Mouse (Mus musculus) liver, embryonic 12.5 days (tissue): ENCODE measurements around the gene Ankrd9. TPM values are rescaled to one million over a fixed set of nuclear protein-coding genes. Genes with fewer than 3 reads are reported as not detected.
A peak's percentile ranks its signal among the peaks of the same experiment; 100 is the strongest.

Experiments
- ATAC-seq: fragments of 200-750 bp; cut with Nextera tagmentation; 2 replicates; pipeline ENCODE4 v1.8.0; 2017; ENCODE audit warnings: moderate number of reproducible peaks, mild to moderate bottlenecking, moderate library complexity
- H3K27ac ChIP-seq: fragments of 300-500 bp; sonication (generic); 2 replicates; pipeline ENCODE4 v1.5.1; 2016; ENCODE audit warnings: mild to moderate bottlenecking
- H3K27me3 ChIP-seq: fragments of 300-500 bp; sonication (generic); replicated peaks from 2 replicates; pipeline ENCODE4 v1.6.1; 2016; ENCODE audit warnings: mild to moderate bottlenecking, moderate library complexity
- H3K36me3 ChIP-seq: fragments of 300-500 bp; sonication (generic); 2 replicates; pipeline ENCODE4 v1.6.1; 2016; ENCODE audit warnings: mild to moderate bottlenecking, moderate library complexity
- H3K4me1 ChIP-seq: fragments of 300-500 bp; sonication (generic); 2 replicates; pipeline ENCODE4 v1.6.1; 2016
- H3K4me2 ChIP-seq: fragments of 300-500 bp; sonication (generic); 2 replicates; pipeline ENCODE4 v1.6.1; 2016; ENCODE audit warnings: mild to moderate bottlenecking, moderate library complexity
- H3K4me3 ChIP-seq: fragments of 300-500 bp; sonication (generic); 2 replicates; pipeline ENCODE4 v1.5.1; 2016; ENCODE audit warnings: mild to moderate bottlenecking, moderate library complexity
- H3K9ac ChIP-seq: fragments of 300-500 bp; sonication (generic); 2 replicates; pipeline ENCODE4 v1.6.1; 2016; ENCODE audit warnings: mild to moderate bottlenecking, moderate library complexity
- H3K9me3 ChIP-seq: fragments of 300-500 bp; sonication (generic); replicated peaks from 2 replicates; pipeline ENCODE4 v1.6.1; 2016; ENCODE audit warnings: mild to moderate bottlenecking, moderate library complexity
- WGBS: fragments of 180-500 bp; shearing (Covaris S2); methylation state at CpG from one replicate; pipeline ENCODE4 v1.1.7; 2016; ENCODE audit not compliant: insufficient replicate concordance; 5-methylcytosine and 5-hydroxymethylcytosine counted together
- polyA plus RNA-seq: library from polyadenylated mRNA; unstranded; fragments of >200 nt; fragmentation: Nextera tagmentation; extraction: Ambion mirVana; gene quantifications from 2 replicates; pipeline ENCODE4 v1.2.1, GENCODE M21; 2016

The Ankrd9 gene
- polyA plus RNA-seq, 1 experiment from 2014 or later = 62.2 TPM

DNA sequence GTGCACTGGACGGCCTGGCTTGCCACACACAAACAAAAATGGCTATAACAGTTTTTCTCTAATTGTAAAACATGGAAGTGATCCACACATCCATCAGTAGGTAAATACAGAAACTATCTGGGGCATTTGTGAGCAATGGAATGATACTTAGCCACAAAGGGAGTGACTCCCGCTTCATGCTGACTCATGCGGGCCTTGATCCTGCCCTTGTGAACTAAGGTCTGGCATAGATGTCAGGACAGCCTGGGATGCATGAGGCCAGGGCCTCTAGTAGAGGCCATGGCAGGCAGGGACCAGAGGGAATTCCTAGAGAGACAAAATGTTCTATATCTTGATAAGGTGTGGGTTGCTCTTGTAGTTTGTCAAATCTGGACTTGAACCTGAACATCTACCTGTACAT, 25.4 kb downstream of the Ankrd9 start:
- Histone ChIP-seq H3K9me3 (no peaks in the 10 kb centered on the region), H3K4me2 (peak overlapping the region; percentile 15), H3K4me1 (peaks cover 38% of the 10 kb centered on the region), H3K27me3 (no peaks in the 10 kb centered on the region), H3K27ac (peak overlapping the region; percentile 78), H3K9ac (0 out of 2 replicates have a peak overlapping the region, but pooled peaks have one; percentile 37), H3K36me3 (peaks cover 34% of the 10 kb centered on the region), H3K4me3 (no peak overlapping the region)
- WGBS = 73% methylated on average over 3 of the region's 3 CpGs
- ATAC-seq = peak; percentile 81

DNA sequence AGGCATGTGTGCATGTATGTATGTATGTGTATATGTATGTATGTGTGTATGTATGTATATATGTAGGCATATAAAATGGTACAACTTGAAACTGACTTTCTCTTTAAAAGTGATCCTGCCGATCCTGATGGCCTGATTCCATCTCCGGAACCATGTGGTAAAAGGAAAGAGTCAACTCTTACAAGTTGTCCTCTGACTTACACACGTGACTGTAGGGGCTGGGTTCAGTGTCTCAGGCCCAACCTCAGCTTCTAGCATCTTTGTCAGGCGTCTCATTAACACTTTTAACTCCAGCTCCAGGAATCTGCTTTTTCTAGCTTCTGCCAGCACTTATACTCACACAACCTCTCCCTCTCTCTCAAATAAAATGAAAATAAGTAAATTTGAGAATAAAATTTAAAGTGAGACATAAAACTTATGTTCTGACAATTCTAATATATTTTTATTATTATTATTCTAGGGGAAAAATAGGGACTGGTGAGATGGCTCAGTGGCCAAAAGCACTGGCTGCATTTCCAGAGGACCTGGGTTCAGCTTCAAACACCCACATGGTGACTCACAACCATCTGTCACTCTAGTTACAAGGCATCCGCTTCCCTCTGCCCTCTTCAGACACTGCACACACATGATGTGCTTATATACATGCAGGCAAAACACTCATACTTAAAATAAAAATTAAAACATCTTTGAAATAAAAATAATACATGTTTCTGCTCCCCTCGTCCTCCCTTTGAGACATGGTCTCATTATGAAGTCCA, 26.0 kb downstream of the Ankrd9 start:
- H3K27ac ChIP-seq = peak overlapping the region; percentile 78
- 82% methylated on average over 6 of the region's 6 CpGs for WGBS

DNA sequence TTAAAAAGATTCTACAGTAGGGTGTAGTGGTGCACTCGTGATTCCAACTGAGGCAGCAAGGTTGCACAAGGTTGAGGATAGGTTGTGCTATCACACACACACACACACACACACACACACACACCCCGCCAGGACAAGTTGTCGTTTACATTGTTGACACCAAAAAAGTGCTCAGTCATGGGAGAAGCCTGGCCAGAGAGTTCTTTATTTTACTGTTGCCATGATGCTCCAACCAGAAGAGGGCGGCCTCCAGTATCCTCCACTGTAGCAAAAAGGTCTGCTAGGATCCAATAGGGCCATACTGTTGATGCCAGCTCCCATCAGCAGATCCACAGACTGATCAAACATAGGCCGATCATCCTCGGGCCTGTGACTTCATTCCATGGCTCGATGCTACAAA, 27.6 kb downstream of the Ankrd9 start:
- 58% methylated on average over 7 of the region's 7 CpGs for WGBS
- peaks cover 43% of the 10 kb centered on the region for H3K4me1 ChIP-seq
- peak; percentile 76 for ATAC-seq
- H3K4me2 ChIP-seq = no peak overlapping the region
- no peaks in the 10 kb centered on the region for H3K27me3 ChIP-seq
- H3K9ac ChIP-seq = no peak overlapping the region
- H3K4me3 ChIP-seq = no peak overlapping the region
- H3K27ac ChIP-seq = peak overlapping the region; percentile 78
- no peaks in the 10 kb centered on the region for H3K9me3 ChIP-seq
- H3K36me3 ChIP-seq = peaks cover 40% of the 10 kb centered on the region

More for the DNA sequence above, 26.0 kb downstream of the Ankrd9 start:
- H3K4me3 ChIP-seq = no peak overlapping the region
- H3K9ac ChIP-seq = peak overlapping the region; percentile 10; the same call in 1 of the 2 replicates
- H3K27me3 ChIP-seq = no peaks in the 10 kb centered on the region
- no peaks in the 10 kb centered on the region for H3K9me3 ChIP-seq
- H3K36me3 ChIP-seq = peaks cover 38% of the 10 kb centered on the region
- no peak overlapping the region for H3K4me2 ChIP-seq
- no peak for ATAC-seq
- H3K4me1 ChIP-seq = peaks cover 43% of the 10 kb centered on the region

DNA sequence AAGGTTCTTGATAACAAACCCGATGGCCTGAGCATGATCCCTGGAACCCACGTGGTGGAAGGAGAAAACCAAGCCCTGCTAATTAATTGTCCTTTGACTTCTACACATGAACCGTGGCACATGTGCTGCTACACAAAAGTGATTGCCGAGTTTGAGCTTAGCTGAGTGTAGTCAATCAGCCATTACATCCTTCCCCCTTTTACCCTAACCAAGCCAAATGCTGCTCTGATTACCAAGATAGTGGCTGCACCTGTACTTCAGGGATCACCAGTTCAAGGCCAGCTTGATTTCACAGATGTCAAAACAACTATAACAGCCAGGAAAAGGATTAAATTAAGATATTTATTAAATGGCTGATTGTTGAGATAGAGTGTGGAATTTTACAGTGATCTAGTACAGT, 28.7 kb downstream of the Ankrd9 start:
- H3K4me2 ChIP-seq = no peak overlapping the region
- H3K4me3 ChIP-seq = no peak overlapping the region
- no peak for ATAC-seq
- no peak overlapping the region for H3K9ac ChIP-seq
- H3K27me3 ChIP-seq = no peaks in the 10 kb centered on the region
- H3K27ac ChIP-seq = no peak overlapping the region
- H3K4me1 ChIP-seq = peaks cover 43% of the 10 kb centered on the region
- peaks cover 39% of the 10 kb centered on the region for H3K36me3 ChIP-seq
- no peaks in the 10 kb centered on the region for H3K9me3 ChIP-seq
- 81% methylated on average over 4 of the region's 4 CpGs for WGBS

DNA sequence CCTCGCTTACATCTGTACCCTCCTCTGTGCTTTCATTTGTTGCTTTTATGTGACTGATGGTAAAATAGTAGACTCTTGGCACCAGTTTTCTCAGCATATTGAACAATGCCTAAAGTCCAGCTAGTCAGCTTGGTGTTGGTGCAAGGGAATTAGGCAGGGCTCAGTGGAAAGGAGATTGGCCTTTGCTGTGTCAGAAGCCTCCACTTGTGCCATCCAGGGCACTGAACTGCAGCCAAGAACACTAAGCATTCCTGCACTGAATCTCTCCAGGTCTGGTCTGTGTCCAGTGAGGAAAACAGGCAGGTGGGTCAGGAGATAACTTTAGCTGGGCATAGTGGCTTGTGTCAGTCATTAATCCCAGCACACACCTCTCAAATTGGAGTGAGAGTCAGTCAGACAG, 29.4 kb downstream of the Ankrd9 start:
- Histone ChIP-seq H3K4me1 (peaks cover 39% of the 10 kb centered on the region), H3K4me2 (no peak overlapping the region), H3K9ac (no peak overlapping the region), H3K27me3 (no peaks in the 10 kb centered on the region), H3K36me3 (peaks cover 41% of the 10 kb centered on the region), H3K9me3 (no peaks in the 10 kb centered on the region), H3K27ac (peak overlapping the region; percentile 30; the same call in 1 of the 2 replicates), H3K4me3 (no peak overlapping the region)
- 84% methylated on average over 1 of the region's 1 CpGs for WGBS
- no peak for ATAC-seq

DNA sequence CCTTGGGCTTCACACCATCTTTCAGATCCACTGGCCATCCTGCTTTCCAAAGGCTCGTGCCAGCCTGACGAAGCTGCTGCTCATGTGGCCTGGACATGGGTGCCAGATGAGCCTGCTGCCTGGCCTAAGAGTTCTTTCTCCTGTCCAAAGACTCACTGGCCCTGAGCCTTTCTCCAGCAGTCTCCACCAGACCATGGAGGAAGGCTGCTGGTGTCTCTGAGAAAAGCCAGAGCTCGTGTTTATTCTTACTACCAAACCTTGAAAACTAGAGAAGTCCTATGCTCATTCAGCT, 30.0 kb downstream of the Ankrd9 start:
- H3K27ac ChIP-seq = peak overlapping the region; percentile 39

DNA sequence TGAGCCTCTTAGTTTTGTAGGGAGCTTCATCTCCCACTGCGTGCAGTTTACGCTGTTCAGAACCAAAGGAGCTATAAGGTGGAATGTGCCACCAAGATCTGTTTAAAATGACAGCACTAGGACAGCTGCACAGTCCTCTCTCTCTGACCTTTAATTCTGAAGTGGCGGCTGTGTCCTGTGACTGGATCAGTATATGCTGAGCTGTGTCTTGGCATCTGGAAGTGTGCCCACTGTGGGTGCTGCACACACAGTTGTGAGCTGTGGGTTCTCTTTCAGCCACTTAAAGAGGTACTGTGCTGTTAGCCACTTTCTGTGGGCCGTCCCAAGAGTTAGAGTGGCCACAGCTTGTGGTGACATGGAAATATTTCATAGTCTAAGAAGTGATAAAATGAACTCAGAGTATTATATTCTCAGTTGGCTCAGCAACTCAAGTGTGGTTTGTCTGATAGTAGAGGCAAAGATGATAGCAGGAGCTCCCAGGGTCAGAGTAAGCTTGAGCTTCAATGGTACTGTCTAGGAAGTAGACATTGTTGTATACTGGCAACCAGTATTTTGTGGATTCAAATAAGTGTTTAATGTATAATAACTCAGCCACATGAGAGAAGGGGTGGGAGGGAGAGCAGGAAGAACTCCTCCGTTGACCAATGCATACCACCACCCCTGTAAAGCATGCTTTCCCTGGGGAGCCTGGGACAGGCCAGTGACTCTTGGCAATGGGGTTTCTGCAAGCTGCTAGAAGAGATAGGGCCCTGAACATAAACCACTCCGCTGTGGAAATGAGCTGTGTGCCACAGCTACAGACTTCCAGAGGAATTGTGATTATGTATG, 30.5 kb downstream of the Ankrd9 start:
- H3K4me2 ChIP-seq = no peak overlapping the region
- H3K9ac ChIP-seq = no peak overlapping the region
- H3K27me3 ChIP-seq = no peaks in the 10 kb centered on the region
- H3K27ac ChIP-seq = peak overlapping the region; percentile 39
- 70% methylated on average over 6 of the region's 6 CpGs for WGBS
- H3K9me3 ChIP-seq = no peaks in the 10 kb centered on the region
- ATAC-seq = 0 out of 2 replicates have a peak, but pooled peaks have one; percentile 35
- peaks cover 41% of the 10 kb centered on the region for H3K36me3 ChIP-seq
- no peak overlapping the region for H3K4me3 ChIP-seq
- peaks cover 27% of the 10 kb centered on the region for H3K4me1 ChIP-seq

More for the DNA sequence above, 30.0 kb downstream of the Ankrd9 start:
- 83% methylated on average over 3 of the region's 3 CpGs for WGBS
- Histone ChIP-seq H3K4me1 (peaks cover 33% of the 10 kb centered on the region), H3K27me3 (no peaks in the 10 kb centered on the region), H3K9ac (no peak overlapping the region), H3K36me3 (peaks cover 41% of the 10 kb centered on the region), H3K4me2 (no peak overlapping the region), H3K4me3 (no peak overlapping the region), H3K9me3 (no peaks in the 10 kb centered on the region)
- no peak for ATAC-seq

DNA sequence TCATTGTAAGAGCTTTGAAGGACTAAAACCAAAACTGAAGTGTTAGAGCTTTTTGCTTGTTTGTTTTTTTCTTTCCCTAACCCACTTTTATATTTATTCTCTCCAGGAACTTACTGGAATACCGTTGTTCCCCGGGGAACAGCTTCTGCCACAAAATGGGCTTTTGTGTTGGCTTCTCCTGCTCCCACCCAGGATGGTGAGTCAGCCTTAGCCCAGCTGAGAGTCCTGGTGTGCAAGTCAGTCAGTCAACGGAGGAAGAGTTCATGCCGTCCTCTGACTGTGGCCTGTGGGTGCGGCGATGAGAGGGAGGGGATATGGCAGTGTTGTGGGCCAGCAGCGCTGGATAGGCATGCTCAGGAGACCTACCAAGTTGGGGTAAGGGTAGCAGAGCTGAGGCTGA, 32.6 kb downstream of the Ankrd9 start:
- Histone ChIP-seq H3K9ac (no peak overlapping the region), H3K4me3 (no peak overlapping the region), H3K9me3 (no peaks in the 10 kb centered on the region), H3K4me2 (no peak overlapping the region), H3K27me3 (no peaks in the 10 kb centered on the region), H3K27ac (no peak overlapping the region), H3K36me3 (peaks cover 55% of the 10 kb centered on the region), H3K4me1 (peaks cover 17% of the 10 kb centered on the region)
- no peak for ATAC-seq
- WGBS = 89% methylated on average over 7 of the region's 7 CpGs

DNA sequence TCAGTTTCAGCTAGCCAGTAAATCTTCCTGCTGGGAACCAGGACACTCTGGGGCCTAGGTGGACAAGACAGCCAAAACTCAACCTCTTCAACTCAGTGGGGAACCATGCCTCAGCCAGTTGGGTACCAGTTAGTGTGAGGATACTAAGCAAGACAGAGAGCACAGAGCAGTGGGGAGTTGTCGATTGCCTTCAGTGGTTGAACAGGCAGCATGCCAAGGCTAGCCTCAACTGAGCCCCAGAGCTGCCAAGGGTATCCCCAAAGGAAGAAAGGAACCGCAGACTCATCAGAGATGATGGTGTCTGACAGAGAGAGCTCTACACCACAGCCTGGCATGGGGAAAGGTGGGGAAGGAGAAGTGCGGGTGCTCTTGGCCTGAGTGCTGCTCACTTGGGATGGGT, 38.0 kb downstream of the Ankrd9 start:
- Histone ChIP-seq H3K9ac (no peak overlapping the region), H3K4me3 (no peak overlapping the region), H3K36me3 (peaks cover 54% of the 10 kb centered on the region), H3K4me1 (peaks cover 14% of the 10 kb centered on the region), H3K9me3 (no peaks in the 10 kb centered on the region), H3K27ac (no peak overlapping the region), H3K27me3 (no peaks in the 10 kb centered on the region), H3K4me2 (no peak overlapping the region)
- WGBS = 87% methylated on average over 3 of the region's 3 CpGs
- ATAC-seq = no peak

DNA sequence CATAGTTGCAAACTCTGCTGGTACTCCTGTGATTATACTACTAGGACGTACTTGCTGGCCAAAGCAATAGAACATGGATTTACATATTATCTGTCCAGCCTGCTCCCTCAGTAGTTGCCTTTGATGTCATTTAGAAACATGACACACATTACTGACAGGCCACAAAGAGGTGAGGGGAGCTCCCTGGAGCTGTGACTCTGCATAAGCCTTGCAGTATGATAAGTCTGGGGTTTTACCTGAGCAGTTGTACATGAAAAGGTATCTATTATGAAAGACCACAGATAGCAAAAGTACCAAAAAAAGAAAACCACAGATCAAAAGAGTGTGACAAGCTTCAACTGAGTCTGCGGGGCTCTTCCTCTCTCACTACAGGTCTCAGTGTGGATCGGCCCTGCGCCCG, 39.5 kb downstream of the Ankrd9 start:
- ATAC-seq = no peak
- 86% methylated on average over 5 of the region's 5 CpGs for WGBS
- H3K36me3 ChIP-seq = peaks cover 44% of the 10 kb centered on the region

DNA sequence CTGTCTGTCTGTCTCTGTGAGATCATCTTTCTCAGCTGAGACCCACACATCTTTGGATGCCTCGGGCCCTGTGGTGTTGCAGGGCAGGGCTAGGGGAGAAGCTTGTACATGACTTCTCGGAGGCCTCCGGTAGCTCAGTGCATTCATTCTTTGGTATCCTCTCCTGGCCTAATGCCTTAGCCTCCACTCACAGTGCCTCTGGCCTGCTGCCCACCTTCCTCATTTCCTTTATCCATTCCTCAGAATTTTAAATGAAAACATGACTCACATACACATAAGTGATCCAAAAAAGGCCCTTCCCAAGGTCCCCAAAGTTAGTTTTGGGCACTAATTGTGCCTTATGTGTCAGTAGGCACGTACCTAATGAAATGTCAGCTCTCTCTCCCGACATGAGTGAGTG, 41.3 kb downstream of the Ankrd9 start:
- H3K4me3 ChIP-seq = no peak overlapping the region
- peak overlapping the region; percentile 22; the same call in 1 of the 2 replicates for H3K27ac ChIP-seq
- H3K4me1 ChIP-seq = peaks cover 14% of the 10 kb centered on the region
- H3K9me3 ChIP-seq = no peaks in the 10 kb centered on the region
- no peaks in the 10 kb centered on the region for H3K27me3 ChIP-seq
- 88% methylated on average over 5 of the region's 5 CpGs for WGBS
- no peak overlapping the region for H3K9ac ChIP-seq
- no peak for ATAC-seq
- peaks cover 54% of the 10 kb centered on the region for H3K36me3 ChIP-seq
- no peak overlapping the region for H3K4me2 ChIP-seq

More for the DNA sequence above, 39.5 kb downstream of the Ankrd9 start:
- H3K27ac ChIP-seq = no peak overlapping the region
- no peaks in the 10 kb centered on the region for H3K9me3 ChIP-seq
- H3K4me2 ChIP-seq = no peak overlapping the region
- no peak overlapping the region for H3K4me3 ChIP-seq
- peaks cover 14% of the 10 kb centered on the region for H3K4me1 ChIP-seq
- H3K27me3 ChIP-seq = no peaks in the 10 kb centered on the region
- no peak overlapping the region for H3K9ac ChIP-seq

DNA sequence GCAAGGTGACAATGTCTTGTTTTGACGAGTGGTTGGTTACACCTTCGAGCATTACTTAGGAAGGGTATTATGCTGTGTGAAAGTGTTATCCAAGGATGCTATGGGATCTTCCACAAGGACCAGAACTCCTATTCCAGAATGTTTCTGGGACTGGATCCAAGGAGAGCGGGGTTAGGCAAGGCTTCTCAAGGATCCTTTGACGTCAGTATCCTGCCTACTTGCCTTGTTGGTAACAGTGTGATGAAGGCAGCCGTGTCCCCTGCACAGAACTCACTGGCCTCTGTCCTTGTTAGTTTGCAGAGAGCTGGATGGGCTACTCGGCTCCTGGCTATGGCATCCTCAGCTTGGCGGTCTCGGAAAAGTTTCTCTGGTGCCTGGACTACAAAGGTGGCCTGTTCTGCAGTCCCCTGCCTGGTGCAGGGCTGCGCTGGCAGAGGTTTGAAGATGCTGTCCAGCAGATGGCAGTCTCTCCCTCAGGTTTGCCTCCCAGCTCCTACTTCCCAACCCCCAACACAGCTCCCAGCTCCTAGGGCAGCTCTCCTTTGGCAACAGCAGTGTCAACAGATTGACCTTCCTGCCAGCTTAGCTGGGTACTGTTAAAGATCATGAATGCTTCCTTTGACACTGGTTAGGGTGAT, 42.7 kb downstream of the Ankrd9 start:
- WGBS = 61% methylated on average over 9 of the region's 9 CpGs
- Histone ChIP-seq H3K27me3 (no peaks in the 10 kb centered on the region), H3K4me2 (no peak overlapping the region), H3K4me1 (peaks cover 14% of the 10 kb centered on the region), H3K36me3 (peaks cover 58% of the 10 kb centered on the region), H3K27ac (no peak overlapping the region), H3K9me3 (no peaks in the 10 kb centered on the region), H3K9ac (no peak overlapping the region), H3K4me3 (no peak overlapping the region)
- ATAC-seq = peak; percentile 86
